Mouse (Mus musculus): ENCODE results near the gene Hdac4. TPM values are rescaled to one million over a fixed set of nuclear protein-coding genes. Genes with fewer than 3 reads are reported as not detected.

Hdac4 gene
- polyA plus RNA-seq, 1 experiment from 2014 or later, result 28.0 TPM

DNA sequence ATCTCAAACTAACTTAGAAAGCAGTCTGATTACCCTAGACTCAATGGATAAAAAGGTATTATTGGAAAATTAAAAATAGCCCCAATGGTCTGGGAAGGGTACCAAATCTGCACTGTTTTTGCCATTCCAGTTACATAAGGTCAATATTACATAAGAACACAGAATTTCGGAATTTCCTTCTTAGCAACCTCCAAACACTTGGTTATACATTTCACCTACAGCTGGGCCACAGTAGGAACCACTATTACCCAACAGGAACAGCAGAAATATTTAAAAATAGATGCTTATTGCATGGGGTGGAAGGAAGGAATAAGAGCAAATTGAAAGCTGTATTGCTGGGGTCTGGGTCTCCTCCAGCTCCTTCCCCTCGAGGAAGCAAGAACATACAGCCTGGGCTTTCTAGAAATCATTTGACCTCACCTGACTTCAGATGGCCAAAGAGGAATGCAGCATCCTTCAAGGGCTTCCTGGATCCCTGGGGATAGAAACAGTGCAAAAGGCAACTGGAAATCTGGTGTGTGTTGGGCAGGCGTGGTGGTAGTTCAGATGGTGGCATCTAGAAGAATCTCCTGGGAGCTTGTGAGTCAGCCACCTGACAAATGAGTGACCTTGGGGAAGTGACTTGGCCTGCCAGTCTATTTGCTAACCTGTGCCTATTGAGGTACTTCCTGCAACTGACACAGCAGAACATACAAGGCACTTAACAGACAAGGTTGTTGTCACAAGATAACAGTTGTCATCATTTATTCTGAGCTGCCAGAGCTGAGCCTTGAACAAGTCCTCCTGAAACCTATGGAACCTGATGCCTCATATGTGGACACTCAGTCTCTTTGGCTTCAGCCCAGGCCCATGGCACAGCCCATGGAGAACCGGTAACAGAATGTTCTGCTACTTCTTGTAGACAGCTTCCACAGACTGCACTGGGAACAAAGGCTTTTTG, 146.8 kb downstream of the Hdac4 start:
- no peak overlapping the region for H3K4me3 ChIP-seq
- H3K4me1 ChIP-seq, result peaks cover 28% of the 10 kb centered on the region
- WGBS, result 87% methylated on average over 4 of the region's 4 CpGs
- no peaks in the 10 kb centered on the region for H3K36me3 ChIP-seq
- H3K9me3 ChIP-seq, result no peaks in the 10 kb centered on the region
- ATAC-seq (ENCODE audit: low FRiP score, low read depth), result no peak
- H3K9ac ChIP-seq, result no peak overlapping the region
- H3K4me2 ChIP-seq (replicated peaks), result no peak overlapping the region
- no peak overlapping the region for H3K27ac ChIP-seq
- H3K27me3 ChIP-seq, result no peaks in the 10 kb centered on the region

DNA sequence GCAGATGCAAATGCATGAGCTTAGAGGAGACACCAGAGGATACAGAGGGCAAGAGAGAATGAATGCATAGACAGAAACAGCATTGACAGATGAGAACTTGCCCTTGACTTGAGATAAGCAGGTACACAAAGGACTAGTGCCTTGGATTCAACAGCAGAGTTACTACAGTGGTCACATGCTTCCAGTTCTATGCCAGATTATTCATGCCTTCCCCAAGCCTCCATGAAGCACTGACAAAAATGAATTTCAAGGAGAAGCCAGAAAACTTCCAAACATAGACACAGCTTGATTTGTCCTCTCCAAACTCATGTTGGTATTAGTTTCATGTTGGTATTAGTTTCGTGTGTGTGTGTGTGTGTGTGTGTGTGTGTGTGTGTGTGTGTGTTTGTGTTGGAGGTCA, 149.8 kb downstream of the Hdac4 start:
- H3K27ac ChIP-seq, result no peak overlapping the region
- 88% methylated on average over 1 of the region's 1 CpGs for WGBS
- ATAC-seq (ENCODE audit: low FRiP score, low read depth), result no peak
- no peak overlapping the region for H3K4me2 ChIP-seq (replicated peaks)
- H3K9me3 ChIP-seq, result no peaks in the 10 kb centered on the region
- no peaks in the 10 kb centered on the region for H3K36me3 ChIP-seq
- H3K4me3 ChIP-seq, result no peak overlapping the region
- peaks cover 38% of the 10 kb centered on the region for H3K4me1 ChIP-seq
- no peaks in the 10 kb centered on the region for H3K27me3 ChIP-seq
- H3K9ac ChIP-seq, result no peak overlapping the region

DNA sequence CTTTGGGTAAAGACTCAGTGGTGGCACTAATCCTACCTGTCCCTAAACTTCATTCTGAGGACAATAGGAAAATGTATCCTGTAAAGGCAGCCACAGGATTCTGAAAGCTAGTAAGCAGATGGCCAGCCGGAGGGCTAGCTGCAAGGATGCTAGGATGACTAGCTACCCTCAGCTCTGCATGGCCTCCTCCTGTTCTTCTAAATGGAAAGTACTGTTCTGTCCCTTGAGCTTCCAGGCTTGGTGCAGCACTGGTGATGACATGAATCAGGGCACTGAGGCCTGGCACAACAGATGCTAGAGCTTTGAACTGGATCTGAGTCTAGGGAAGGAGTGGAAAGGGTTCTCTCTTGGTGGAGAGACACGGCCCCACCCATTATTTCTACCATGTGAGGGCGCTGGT, 150.6 kb downstream of the Hdac4 start:
- Histone ChIP-seq H3K9me3 (no peaks in the 10 kb centered on the region), H3K4me3 (no peak overlapping the region), H3K27me3 (no peaks in the 10 kb centered on the region), H3K36me3 (no peaks in the 10 kb centered on the region), H3K27ac (peak overlapping the region; percentile 39; the same call in 1 of the 2 replicates), H3K4me1 (peaks cover 39% of the 10 kb centered on the region), H3K4me2 (replicated peaks) (no peak overlapping the region), H3K9ac (no peak overlapping the region)
- no peak for ATAC-seq (ENCODE audit: low FRiP score, low read depth)
- WGBS, result 76% methylated on average over 3 of the region's 3 CpGs

DNA sequence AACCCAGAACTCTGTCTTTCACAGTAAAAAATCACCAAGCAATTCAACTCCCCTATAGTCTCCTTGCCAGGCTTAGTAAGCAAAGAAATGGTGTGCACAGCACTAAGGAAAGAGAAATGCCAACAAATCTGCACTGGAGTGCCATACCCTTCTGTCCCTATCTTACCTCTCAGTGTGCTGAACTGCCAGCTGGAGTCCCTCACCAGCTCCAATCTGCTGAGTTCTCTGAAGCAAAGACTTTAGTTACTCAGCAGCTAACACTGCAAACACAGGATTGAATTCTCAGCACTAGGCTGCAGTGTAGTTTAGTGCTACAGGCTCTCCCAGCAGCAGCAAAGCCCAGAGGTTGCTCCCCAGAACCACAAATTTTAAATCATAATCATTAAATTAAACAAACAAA, 151.5 kb downstream of the Hdac4 start:
- H3K9me3 ChIP-seq, result no peaks in the 10 kb centered on the region
- H3K27ac ChIP-seq, result no peak overlapping the region
- no peaks in the 10 kb centered on the region for H3K27me3 ChIP-seq
- peaks cover 47% of the 10 kb centered on the region for H3K4me1 ChIP-seq
- ATAC-seq (ENCODE audit: low FRiP score, low read depth), result no peak
- no peak overlapping the region for H3K4me3 ChIP-seq
- H3K4me2 ChIP-seq (replicated peaks), result no peak overlapping the region
- H3K9ac ChIP-seq, result no peak overlapping the region
- no peaks in the 10 kb centered on the region for H3K36me3 ChIP-seq

- no peaks in the 10 kb centered on the region for H3K36me3 ChIP-seq
- no peak overlapping the region for H3K27ac ChIP-seq
- H3K9me3 ChIP-seq, result no peaks in the 10 kb centered on the region
- H3K4me2 ChIP-seq (replicated peaks), result no peak overlapping the region
- WGBS, result 72% methylated on average over 3 of the region's 3 CpGs
- peaks cover 45% of the 10 kb centered on the region for H3K4me1 ChIP-seq
- H3K27me3 ChIP-seq, result no peaks in the 10 kb centered on the region
- H3K4me3 ChIP-seq, result no peak overlapping the region
- no peak for ATAC-seq (ENCODE audit: low FRiP score, low read depth)
- no peak overlapping the region for H3K9ac ChIP-seq
Observed at GRCm38 (mm10) chr1:92042126-92042525, 153.4 kb downstream of the Hdac4 start.

DNA sequence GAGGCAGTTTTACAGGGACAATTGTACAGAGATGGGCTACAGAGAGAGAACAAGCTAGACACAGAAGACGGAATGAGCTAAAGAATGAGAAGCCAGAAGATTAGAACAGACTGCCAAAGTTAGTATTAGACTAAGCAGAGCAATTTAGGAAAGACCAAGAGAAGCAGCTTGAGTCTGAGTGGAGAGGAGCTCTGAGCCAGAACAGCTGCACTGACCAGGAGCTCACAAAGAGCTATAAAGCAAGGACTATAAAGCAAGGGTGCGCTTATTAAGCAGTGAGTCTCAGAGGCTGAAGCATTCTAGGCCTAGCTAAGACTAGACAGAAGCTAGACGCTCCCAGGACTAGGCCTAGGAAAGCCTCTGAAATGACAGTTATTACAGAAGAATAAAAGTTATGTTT, 154.2 kb downstream of the Hdac4 start:
- H3K9me3 ChIP-seq, result no peaks in the 10 kb centered on the region
- no peak overlapping the region for H3K4me3 ChIP-seq
- no peaks in the 10 kb centered on the region for H3K27me3 ChIP-seq
- no peak overlapping the region for H3K4me2 ChIP-seq (replicated peaks)
- no peaks in the 10 kb centered on the region for H3K36me3 ChIP-seq
- no peak for ATAC-seq (ENCODE audit: low FRiP score, low read depth)
- H3K27ac ChIP-seq, result no peak overlapping the region
- peaks cover 45% of the 10 kb centered on the region for H3K4me1 ChIP-seq
- WGBS, result 35% methylated on average over 3 of the region's 3 CpGs
- H3K9ac ChIP-seq, result no peak overlapping the region

GRCm38 (mm10) chr1:92038714-92039113, 156.8 kb downstream of the Hdac4 start:
- Histone ChIP-seq H3K9ac (no peak overlapping the region), H3K9me3 (peaks cover 3% of the 10 kb centered on the region; the same call in 1 of the 2 replicates), H3K4me1 (peaks cover 37% of the 10 kb centered on the region), H3K36me3 (peaks cover under 1% of the 10 kb centered on the region; the same call in 1 of the 2 replicates), H3K4me3 (no peak overlapping the region), H3K27ac (no peak overlapping the region), H3K27me3 (no peaks in the 10 kb centered on the region), H3K4me2 (replicated peaks) (no peak overlapping the region)
- 21% methylated on average over 1 of the region's 1 CpGs for WGBS
- ATAC-seq (ENCODE audit: low FRiP score, low read depth), result no peak

- 93% methylated on average over 7 of the region's 7 CpGs for WGBS
- peaks cover 31% of the 10 kb centered on the region for H3K4me1 ChIP-seq
- peaks cover 3% of the 10 kb centered on the region; the same call in 1 of the 2 replicates for H3K9me3 ChIP-seq
- H3K27me3 ChIP-seq, result no peaks in the 10 kb centered on the region
- no peak overlapping the region for H3K27ac ChIP-seq
- no peak overlapping the region for H3K4me3 ChIP-seq
- peaks cover 5% of the 10 kb centered on the region; the same call in 1 of the 2 replicates for H3K36me3 ChIP-seq
- no peak overlapping the region for H3K9ac ChIP-seq
- no peak overlapping the region for H3K4me2 ChIP-seq (replicated peaks)
- ATAC-seq (ENCODE audit: low FRiP score, low read depth), result no peak
Observed at GRCm38 (mm10) chr1:92037039-92037438, 158.5 kb downstream of the Hdac4 start.

DNA sequence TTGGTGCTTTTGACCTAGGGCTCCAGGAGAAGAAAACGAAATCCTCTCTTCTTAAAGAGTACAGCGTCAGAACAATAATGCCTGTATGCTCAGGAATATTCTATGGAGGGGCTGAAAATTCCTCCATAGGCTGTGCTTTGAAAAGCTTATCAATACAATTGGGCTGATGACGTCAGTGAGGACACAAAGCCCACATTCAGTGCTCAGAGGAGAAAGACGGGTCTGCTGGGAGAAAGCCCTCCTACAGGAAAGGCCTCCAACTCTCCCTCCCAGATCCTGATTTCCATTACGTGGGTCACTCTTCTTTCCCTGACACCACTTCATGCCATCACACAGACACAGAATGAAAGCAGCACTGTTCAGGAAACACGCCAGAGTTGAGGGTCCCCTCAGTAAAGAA, 159.7 kb downstream of the Hdac4 start:
- H3K36me3 ChIP-seq, result peaks cover 5% of the 10 kb centered on the region; the same call in 1 of the 2 replicates
- peaks cover 3% of the 10 kb centered on the region; the same call in 1 of the 2 replicates for H3K9me3 ChIP-seq
- WGBS, result 75% methylated on average over 6 of the region's 6 CpGs
- no peak overlapping the region for H3K27ac ChIP-seq
- peaks cover 24% of the 10 kb centered on the region for H3K4me1 ChIP-seq
- no peak overlapping the region for H3K4me3 ChIP-seq
- no peak overlapping the region for H3K9ac ChIP-seq
- H3K27me3 ChIP-seq, result no peaks in the 10 kb centered on the region
- no peak for ATAC-seq (ENCODE audit: low FRiP score, low read depth)
- H3K4me2 ChIP-seq (replicated peaks), result no peak overlapping the region

- ATAC-seq (ENCODE audit: low FRiP score, low read depth), result no peak
- Histone ChIP-seq H3K4me3 (no peak overlapping the region), H3K27ac (no peak overlapping the region), H3K4me2 (replicated peaks) (no peak overlapping the region), H3K9me3 (peaks cover 3% of the 10 kb centered on the region; the same call in 1 of the 2 replicates), H3K9ac (no peak overlapping the region), H3K27me3 (no peaks in the 10 kb centered on the region), H3K36me3 (peaks cover 15% of the 10 kb centered on the region), H3K4me1 (peaks cover 18% of the 10 kb centered on the region)
- 76% methylated on average over 3 of the region's 3 CpGs for WGBS
Observed at GRCm38 (mm10) chr1:92034247-92034646, 161.3 kb downstream of the Hdac4 start.

GRCm38 (mm10) chr1:92033463-92033862, 162.0 kb downstream of the Hdac4 start:
- WGBS, result 85% methylated on average over 7 of the region's 7 CpGs
- no peak overlapping the region for H3K27ac ChIP-seq
- peaks cover 10% of the 10 kb centered on the region for H3K4me1 ChIP-seq
- ATAC-seq (ENCODE audit: low FRiP score, low read depth), result no peak
- H3K36me3 ChIP-seq, result peaks cover 22% of the 10 kb centered on the region
- H3K4me2 ChIP-seq (replicated peaks), result no peak overlapping the region
- H3K27me3 ChIP-seq, result no peaks in the 10 kb centered on the region
- no peak overlapping the region for H3K4me3 ChIP-seq
- H3K9me3 ChIP-seq, result peaks cover 3% of the 10 kb centered on the region; the same call in 1 of the 2 replicates
- no peak overlapping the region for H3K9ac ChIP-seq

- Histone ChIP-seq H3K9me3 (peaks cover 6% of the 10 kb centered on the region; the same call in 1 of the 2 replicates), H3K9ac (no peak overlapping the region), H3K4me2 (replicated peaks) (no peak overlapping the region), H3K27ac (no peak overlapping the region), H3K4me1 (peaks cover 1% of the 10 kb centered on the region; the same call in 1 of the 2 replicates), H3K4me3 (no peak overlapping the region), H3K27me3 (no peaks in the 10 kb centered on the region), H3K36me3 (peaks cover 47% of the 10 kb centered on the region)
- no peak for ATAC-seq (ENCODE audit: low FRiP score, low read depth)
- WGBS, result 86% methylated on average over 6 of the region's 6 CpGs
Observed at GRCm38 (mm10) chr1:92030541-92030940, 165.0 kb downstream of the Hdac4 start.

All from limb, embryonic 13.5 days (tissue).